Mouse (Mus musculus) forebrain, embryonic 12.5 days (tissue): ENCODE data around the gene Mterf4. TPM values are rescaled to one million over a fixed set of nuclear protein-coding genes. Genes with fewer than 3 reads are reported as not detected.
"Not testable (repeated sequence)": the region's sequence is repeated elsewhere in the genome, so short reads cannot be mapped to it uniquely, and the experiment has no call there.

Source experiments
- ATAC-seq: fragments of 200-750 bp; cut with Nextera tagmentation; 2 replicates; pipeline ENCODE4 v1.8.0; 2017; ENCODE audit warnings: moderate TSS enrichment; ENCODE audit not compliant: low FRiP score
- H3K27ac ChIP-seq: fragments of 300-500 bp; sonication (generic); 2 replicates; pipeline ENCODE4 v1.5.1; 2016; ENCODE audit warnings: mild to moderate bottlenecking
- H3K27me3 ChIP-seq: fragments of 300-500 bp; sonication (generic); 2 replicates; pipeline ENCODE4 v1.6.1; 2016; ENCODE audit warnings: mild to moderate bottlenecking
- H3K36me3 ChIP-seq: fragments of 300-500 bp; sonication (generic); replicated peaks from 2 replicates; pipeline ENCODE4 v1.6.1; 2016; ENCODE audit warnings: mild to moderate bottlenecking
- H3K4me1 ChIP-seq: fragments of 300-500 bp; sonication (generic); 2 replicates; pipeline ENCODE4 v1.6.1; 2016
- H3K4me2 ChIP-seq: fragments of 300-500 bp; sonication (generic); 2 replicates; pipeline ENCODE4 v1.6.1; 2016; ENCODE audit warnings: mild to moderate bottlenecking, moderate library complexity
- H3K4me3 ChIP-seq: fragments of 300-500 bp; sonication (generic); replicated peaks from 2 replicates; pipeline ENCODE4 v1.5.1; 2016; ENCODE audit warnings: mild to moderate bottlenecking
- H3K9ac ChIP-seq: fragments of 300-500 bp; sonication (generic); 2 replicates; pipeline ENCODE4 v1.6.1; 2016; ENCODE audit warnings: mild to moderate bottlenecking
- H3K9me3 ChIP-seq: fragments of 300-500 bp; sonication (generic); 2 replicates; pipeline ENCODE4 v1.6.1; 2016
- WGBS: fragments of 180-500 bp; shearing (Covaris S2); methylation state at CpG from one replicate; pipeline ENCODE4 v1.1.7; 2016; 5-methylcytosine and 5-hydroxymethylcytosine counted together
- polyA plus RNA-seq: library from polyadenylated mRNA; unstranded; fragments of >200 nt; fragmentation: Nextera tagmentation; extraction: Ambion mirVana; gene quantifications from 2 replicates; pipeline ENCODE4 v1.2.1, GENCODE M21; 2016

The Mterf4 gene
- polyA plus RNA-seq, result 31.7 and 33.5 TPM in 2 replicates

DNA sequence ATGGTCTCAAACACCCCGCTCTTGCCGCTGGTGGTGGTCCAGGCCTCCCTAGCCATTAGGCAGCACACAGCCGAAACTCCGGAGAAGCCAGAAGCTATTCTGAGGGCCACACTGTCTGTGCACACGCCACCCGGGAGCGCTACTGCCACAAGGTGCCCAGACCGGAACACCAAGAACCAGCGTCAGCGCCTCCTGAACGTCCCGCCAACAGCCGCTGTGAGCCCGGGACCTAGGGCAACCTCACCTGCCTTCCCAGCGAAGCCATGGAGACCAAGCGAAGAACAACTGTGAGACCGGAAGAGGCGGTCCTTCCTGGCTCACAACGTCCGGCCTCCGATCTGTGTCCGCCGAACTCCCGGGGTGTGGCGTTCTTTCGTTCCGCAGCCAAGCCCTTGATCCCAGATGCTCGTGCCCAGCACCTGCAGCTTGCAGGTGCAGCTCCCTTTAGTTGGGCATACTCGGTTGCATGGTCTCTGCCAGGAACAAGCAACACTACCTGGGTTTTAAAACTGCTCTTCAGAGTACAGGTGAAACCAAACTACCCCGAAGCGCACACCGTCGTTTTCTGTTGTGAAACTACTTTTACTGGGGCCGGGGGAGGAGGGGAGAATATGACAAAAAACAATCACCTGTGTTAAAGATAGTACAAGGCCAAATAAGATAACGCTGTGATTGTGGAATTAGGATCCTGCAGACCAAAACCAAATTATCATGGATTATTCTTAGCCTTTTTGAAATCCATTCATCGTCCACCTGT lies at the start of gene Mterf4:
Gene Mterf4 (minus strand): TSS at position 335 of the 757 bp plus-strand sequence.
- no peaks in the 10 kb centered on the region for H3K9me3 ChIP-seq
- H3K36me3 ChIP-seq, result peaks cover 46% of the 10 kb centered on the region
- no peaks in the 10 kb centered on the region for H3K27me3 ChIP-seq
- H3K27ac ChIP-seq, result peak within 1 kb of the TSS; percentile 51
- ATAC-seq, result peak; percentile 95
- H3K4me3 ChIP-seq, result peak within 1 kb of the TSS; percentile 74
- peak within 1 kb of the TSS; percentile 75 for H3K9ac ChIP-seq
- H3K4me1 ChIP-seq, result peaks cover 15% of the 10 kb centered on the region
- H3K4me2 ChIP-seq, result peak within 1 kb of the TSS; percentile 62
- WGBS, result 9% methylated on average over 36 of the region's 36 CpGs

DNA sequence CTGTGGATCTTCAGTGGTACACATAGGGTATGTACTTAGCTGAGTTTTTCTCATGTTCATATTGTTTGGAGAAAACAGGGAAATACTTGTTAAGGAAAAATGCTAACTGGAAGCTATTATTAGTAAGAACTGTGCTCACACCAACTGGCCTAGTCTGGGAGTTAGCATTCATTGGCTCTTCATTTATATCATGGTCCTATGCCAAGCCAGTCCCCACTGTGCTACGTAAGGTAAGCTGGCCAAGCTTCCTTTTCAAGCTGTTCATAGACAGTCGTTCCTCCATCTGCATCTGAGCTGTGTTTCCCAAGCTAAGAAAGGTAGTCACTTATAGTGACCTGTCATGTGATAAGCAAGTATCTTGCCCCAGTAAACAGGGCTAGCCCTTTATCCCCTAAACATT lies 47.0 kb upstream of the Mterf4 start:
- Histone ChIP-seq H3K9me3 (no peaks in the 10 kb centered on the region), H3K36me3 (peaks cover 78% of the 10 kb centered on the region), H3K9ac (no peak overlapping the region), H3K4me2 (no peak overlapping the region), H3K4me3 (no peak overlapping the region), H3K27me3 (no peaks in the 10 kb centered on the region), H3K27ac (no peak overlapping the region), H3K4me1 (no peaks in the 10 kb centered on the region)
- 97% methylated on average over 2 of the region's 2 CpGs for WGBS
- no peak for ATAC-seq

DNA sequence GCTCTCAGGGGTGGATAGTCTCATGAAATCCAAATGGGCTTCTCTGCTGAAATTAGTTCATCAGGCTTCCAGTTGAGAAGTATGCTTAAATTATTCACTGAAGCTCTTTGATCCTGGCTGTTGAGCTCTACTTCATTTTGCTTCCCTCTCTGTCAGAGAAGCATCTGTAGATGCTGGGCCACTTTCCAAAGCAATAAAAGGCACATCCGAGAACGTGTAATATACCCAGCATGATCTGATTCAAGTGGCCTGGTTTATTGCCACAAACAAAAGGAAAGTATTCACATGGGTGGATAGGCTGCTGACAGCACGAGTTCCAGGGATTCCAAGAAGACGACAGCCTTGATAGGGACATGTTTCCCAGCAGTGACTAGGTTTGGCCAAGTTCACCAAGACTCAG lies 44.0 kb upstream of the Mterf4 start:
- ATAC-seq, result no peak
- peaks cover 68% of the 10 kb centered on the region for H3K36me3 ChIP-seq
- WGBS, result 84% methylated on average over 4 of the region's 4 CpGs
- no peaks in the 10 kb centered on the region for H3K9me3 ChIP-seq
- peaks cover 4% of the 10 kb centered on the region for H3K4me1 ChIP-seq
- no peak overlapping the region for H3K27ac ChIP-seq
- no peak overlapping the region for H3K9ac ChIP-seq
- H3K4me2 ChIP-seq, result no peak overlapping the region
- no peaks in the 10 kb centered on the region for H3K27me3 ChIP-seq
- no peak overlapping the region for H3K4me3 ChIP-seq

DNA sequence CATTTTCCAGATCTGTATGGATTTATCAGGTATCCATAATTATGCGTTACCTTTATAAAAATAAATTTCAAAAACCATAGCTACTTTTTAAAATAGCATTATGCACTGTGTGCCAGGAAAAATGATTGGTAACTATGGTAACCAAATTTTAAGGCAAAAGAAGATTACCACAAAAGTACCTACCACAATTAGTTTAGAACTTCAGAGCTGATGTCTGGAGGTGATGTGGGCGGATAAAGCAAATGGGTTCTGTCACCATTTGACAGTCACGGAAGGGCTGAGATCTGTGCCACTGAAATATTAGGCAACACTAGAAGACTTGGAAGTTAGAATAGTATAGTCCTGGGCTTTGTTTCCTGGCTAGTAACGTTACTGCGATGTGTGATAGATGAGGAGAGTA lies 41.5 kb upstream of the Mterf4 start:
- H3K27me3 ChIP-seq, result no peaks in the 10 kb centered on the region
- no peak overlapping the region for H3K4me2 ChIP-seq
- H3K4me1 ChIP-seq, result peaks cover 12% of the 10 kb centered on the region
- H3K27ac ChIP-seq, result no peak overlapping the region
- ATAC-seq, result no peak
- no peak overlapping the region for H3K4me3 ChIP-seq
- no peak overlapping the region for H3K9ac ChIP-seq
- peaks cover 46% of the 10 kb centered on the region for H3K36me3 ChIP-seq
- no peaks in the 10 kb centered on the region for H3K9me3 ChIP-seq
- WGBS, result 97% methylated on average over 5 of the region's 5 CpGs

DNA sequence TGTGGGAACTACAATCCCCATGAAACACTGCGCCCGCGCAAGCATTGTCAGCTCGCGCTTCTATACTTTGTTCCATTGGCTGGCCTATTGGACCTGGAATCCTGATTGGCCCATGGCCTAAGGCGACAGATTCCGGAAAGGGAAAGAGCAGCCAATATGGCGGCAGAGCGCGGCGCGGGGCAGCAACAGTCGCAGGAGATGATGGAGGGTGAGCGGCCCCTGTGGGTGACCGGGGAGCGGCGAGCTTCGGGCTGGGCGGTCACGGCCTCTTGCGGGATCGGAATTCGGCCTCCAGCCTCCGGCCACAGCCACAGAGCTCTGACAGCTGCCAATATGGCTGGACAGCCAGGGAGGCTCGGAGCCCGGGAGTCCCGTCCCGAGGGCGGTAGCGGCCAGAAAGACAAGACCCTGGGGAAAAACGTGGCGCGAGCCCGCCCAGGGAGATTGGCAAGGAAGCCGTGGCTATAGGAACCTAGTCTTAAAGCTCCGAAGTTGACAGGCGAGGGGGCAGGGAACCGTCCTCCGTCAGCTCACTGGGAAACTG lies 37.9 kb upstream of the Mterf4 start:
- Histone ChIP-seq H3K9me3 (no peaks in the 10 kb centered on the region), H3K27ac (peak overlapping the region; percentile 63; the same call in 1 of the 2 replicates), H3K9ac (peak overlapping the region; percentile 80), H3K4me1 (peaks cover 28% of the 10 kb centered on the region), H3K27me3 (no peaks in the 10 kb centered on the region), H3K4me2 (peak overlapping the region; percentile 81), H3K4me3 (peak overlapping the region; percentile 73), H3K36me3 (peaks cover 23% of the 10 kb centered on the region)
- ATAC-seq, result peak; percentile 97
- under 1% methylated on average over 39 of the region's 39 CpGs for WGBS

DNA sequence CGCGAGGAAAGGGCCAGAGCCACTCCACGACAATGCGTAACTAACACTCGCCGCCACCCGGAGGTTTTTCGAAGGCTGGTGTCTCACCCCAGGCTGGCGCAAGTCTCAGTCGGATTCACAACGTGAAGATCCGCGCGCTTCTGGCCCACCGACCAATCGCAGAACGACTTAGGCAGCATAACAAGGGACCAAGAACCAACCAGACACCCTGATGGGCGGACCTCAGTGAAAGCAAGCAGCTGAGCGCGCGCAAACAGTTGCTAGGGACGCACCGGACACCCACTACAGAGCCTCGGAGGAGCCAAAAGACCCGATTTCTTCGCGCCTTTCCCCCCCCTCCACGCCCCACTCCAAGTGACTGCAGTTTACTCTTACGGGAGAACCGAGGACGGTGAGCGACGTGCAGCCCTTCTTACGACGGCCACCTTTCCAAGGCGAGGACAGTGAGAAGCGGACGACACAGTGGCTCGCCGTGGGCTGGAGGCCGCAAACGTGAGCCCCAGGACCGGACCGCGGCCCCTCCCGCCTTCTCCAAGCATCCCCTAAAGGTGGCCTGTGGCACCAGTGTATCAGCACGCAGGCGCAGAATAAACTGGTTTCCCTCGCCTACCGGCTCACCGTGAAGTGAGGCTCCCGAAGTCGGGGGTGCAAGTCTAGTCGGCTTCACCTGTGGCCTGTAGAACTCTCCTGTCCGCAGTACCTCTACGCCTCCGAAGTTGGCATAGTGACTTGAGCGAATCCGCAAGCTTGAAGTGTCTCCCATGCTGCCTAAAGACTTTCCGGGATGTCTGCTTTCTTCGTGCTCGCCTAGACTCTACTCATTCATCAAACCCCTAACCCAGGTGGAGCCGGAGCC lies 37.2 kb upstream of the Mterf4 start, which contains the start of the genes Ppp1r7 and Pask:
Gene Ppp1r7 (plus strand): TSS at position 207 of the 856 bp plus-strand sequence.
Gene Pask (minus strand): TSS at position 835 of the 856 bp plus-strand sequence.
- peak within 1 kb of the TSS; percentile 80 for H3K9ac ChIP-seq
- no peaks in the 10 kb centered on the region for H3K27me3 ChIP-seq
- ATAC-seq, result peak; percentile 93
- H3K36me3 ChIP-seq, result peaks cover 18% of the 10 kb centered on the region
- H3K9me3 ChIP-seq, result no peaks in the 10 kb centered on the region
- peaks cover 28% of the 10 kb centered on the region for H3K4me1 ChIP-seq
- peak within 1 kb of the TSS; percentile 73 for H3K4me3 ChIP-seq
- H3K4me2 ChIP-seq, result peak within 1 kb of the TSS; percentile 81
- under 1% methylated on average over 63 of the region's 63 CpGs for WGBS
- peak within 1 kb of the TSS; percentile 76 for H3K27ac ChIP-seq

DNA sequence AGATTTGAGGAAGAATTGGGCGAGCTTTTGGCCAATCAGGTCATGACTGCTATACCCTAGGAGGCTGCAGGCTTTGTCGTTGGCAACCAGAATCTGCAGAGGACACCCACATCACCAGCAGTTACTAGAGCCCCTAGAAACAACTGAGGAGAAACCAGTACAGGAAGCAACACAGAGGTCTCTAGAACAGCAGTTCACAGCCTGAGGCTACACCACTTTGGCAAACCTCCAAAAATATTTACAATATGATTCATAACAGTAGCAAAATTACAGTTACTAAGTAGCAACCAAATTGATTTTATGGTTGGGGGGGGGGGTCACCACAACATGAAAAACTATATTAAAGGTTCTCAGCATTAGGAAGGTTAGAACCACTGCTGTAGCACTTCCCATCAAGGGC lies 28.9 kb upstream of the Mterf4 start:
- H3K4me3 ChIP-seq, result no peak overlapping the region
- ATAC-seq, result no peak
- H3K4me2 ChIP-seq, result no peak overlapping the region
- H3K9me3 ChIP-seq, result no peaks in the 10 kb centered on the region
- no peaks in the 10 kb centered on the region for H3K4me1 ChIP-seq
- peaks cover 59% of the 10 kb centered on the region for H3K36me3 ChIP-seq
- H3K27ac ChIP-seq, result no peak overlapping the region
- H3K27me3 ChIP-seq, result no peaks in the 10 kb centered on the region
- 77% methylated on average over 2 of the region's 2 CpGs for WGBS
- no peak overlapping the region for H3K9ac ChIP-seq

DNA sequence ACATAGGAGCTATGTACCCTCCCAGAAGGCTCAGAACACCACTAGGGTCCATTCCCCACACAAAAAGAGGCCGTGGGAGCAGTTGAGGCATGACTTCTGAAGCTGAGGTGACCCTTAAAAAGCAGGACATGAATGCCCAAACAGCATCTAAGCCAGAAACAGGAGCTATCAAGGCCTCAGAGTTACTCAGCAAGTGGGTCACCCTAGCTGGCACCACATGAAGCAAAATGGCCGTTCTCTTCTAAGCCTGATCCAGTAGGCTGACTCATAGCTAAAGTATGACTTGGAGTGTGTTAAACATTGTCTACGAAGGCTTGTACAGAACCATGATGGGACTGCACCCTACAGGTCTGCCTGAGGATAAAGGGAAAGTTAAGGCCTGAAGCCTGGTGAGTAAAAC lies 20.7 kb upstream of the Mterf4 start:
- 91% methylated on average over 3 of the region's 3 CpGs for WGBS
- H3K4me1 ChIP-seq, result no peaks in the 10 kb centered on the region
- H3K27me3 ChIP-seq, result no peaks in the 10 kb centered on the region
- H3K36me3 ChIP-seq, result peaks cover 82% of the 10 kb centered on the region
- no peak overlapping the region for H3K4me3 ChIP-seq
- no peak overlapping the region for H3K9ac ChIP-seq
- H3K9me3 ChIP-seq, result no peaks in the 10 kb centered on the region
- no peak overlapping the region for H3K4me2 ChIP-seq
- no peak for ATAC-seq
- no peak overlapping the region for H3K27ac ChIP-seq

DNA sequence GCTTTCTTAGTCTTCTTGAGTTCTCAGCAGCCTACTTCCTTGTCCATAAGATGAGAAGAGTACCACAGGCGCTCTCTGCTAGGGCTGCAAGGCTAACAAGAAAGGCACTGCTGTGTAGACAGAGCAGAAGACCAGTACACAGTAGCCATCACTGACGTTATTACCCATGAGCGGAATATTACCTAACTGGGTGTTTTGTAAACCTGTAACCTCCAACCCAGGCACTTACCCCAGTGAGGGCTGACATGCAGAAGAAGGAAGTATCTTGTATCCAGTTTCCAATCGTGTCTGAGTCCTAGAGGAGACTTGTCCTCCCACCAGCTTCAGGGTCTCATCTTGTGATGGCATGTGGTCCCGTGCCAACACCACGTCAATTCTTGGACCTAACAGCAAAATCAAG lies 18.3 kb upstream of the Mterf4 start:
- Histone ChIP-seq H3K27me3 (no peaks in the 10 kb centered on the region), H3K4me3 (no peak overlapping the region), H3K36me3 (peaks cover 91% of the 10 kb centered on the region), H3K27ac (no peak overlapping the region), H3K9me3 (no peaks in the 10 kb centered on the region), H3K4me1 (no peaks in the 10 kb centered on the region), H3K9ac (no peak overlapping the region), H3K4me2 (no peak overlapping the region)
- no peak for ATAC-seq
- WGBS, result 94% methylated on average over 6 of the region's 6 CpGs

DNA sequence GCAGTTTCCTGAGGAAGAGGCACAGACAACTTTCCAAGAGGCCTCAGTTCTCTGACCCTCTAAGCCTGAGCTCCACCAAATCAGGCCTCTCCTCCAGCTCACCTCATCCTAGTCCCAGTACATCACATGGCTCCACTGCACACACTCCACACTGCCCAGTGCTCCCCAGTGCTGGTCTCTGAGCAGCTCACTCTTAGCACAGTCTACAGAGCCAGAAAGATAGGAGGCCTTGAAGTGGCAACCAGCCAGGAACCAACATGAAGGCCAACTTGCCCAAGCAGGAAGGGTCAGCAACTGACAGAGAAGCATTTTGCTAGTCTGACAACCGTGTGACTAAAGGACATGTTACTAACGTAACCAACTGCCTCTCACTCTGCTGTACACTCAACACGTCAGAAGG lies 5.1 kb downstream of the Mterf4 start:
- H3K4me1 ChIP-seq, result peaks cover 15% of the 10 kb centered on the region
- 94% methylated on average over 3 of the region's 3 CpGs for WGBS

DNA sequence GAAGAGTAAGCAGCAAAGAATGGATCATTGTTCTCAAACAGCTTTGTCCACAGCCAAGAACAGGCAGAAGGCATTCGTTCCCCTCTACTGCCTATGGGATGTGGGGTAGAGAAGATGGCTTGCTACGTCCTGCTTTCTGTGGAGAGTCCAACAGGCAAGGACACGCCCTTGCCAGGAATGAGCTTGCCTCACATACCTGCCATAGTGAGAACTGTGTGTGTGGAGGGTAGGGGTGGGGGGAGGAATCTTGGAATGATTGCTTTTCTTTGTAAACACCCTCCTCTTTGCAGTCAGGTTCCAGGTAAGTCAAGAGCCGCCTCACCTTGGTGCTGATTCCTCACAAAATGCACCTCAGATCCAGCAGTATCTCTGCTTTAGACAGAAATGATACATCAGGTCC lies 5.9 kb downstream of the Mterf4 start:
- no peak overlapping the region for H3K4me3 ChIP-seq
- H3K36me3 ChIP-seq, result peaks cover 90% of the 10 kb centered on the region
- 87% methylated on average over 4 of the region's 4 CpGs for WGBS
- H3K27me3 ChIP-seq, result no peaks in the 10 kb centered on the region
- no peaks in the 10 kb centered on the region for H3K9me3 ChIP-seq
- H3K4me2 ChIP-seq, result no peak overlapping the region
- peaks cover 11% of the 10 kb centered on the region for H3K4me1 ChIP-seq
- ATAC-seq, result no peak
- no peak overlapping the region for H3K27ac ChIP-seq
- no peak overlapping the region for H3K9ac ChIP-seq

More for the DNA sequence above, 5.1 kb downstream of the Mterf4 start:
- Histone ChIP-seq H3K27me3 (no peaks in the 10 kb centered on the region), H3K4me3 (no peak overlapping the region), H3K4me2 (no peak overlapping the region), H3K27ac (no peak overlapping the region), H3K36me3 (peaks cover 89% of the 10 kb centered on the region), H3K9me3 (no peaks in the 10 kb centered on the region), H3K9ac (no peak overlapping the region)
- no peak for ATAC-seq

DNA sequence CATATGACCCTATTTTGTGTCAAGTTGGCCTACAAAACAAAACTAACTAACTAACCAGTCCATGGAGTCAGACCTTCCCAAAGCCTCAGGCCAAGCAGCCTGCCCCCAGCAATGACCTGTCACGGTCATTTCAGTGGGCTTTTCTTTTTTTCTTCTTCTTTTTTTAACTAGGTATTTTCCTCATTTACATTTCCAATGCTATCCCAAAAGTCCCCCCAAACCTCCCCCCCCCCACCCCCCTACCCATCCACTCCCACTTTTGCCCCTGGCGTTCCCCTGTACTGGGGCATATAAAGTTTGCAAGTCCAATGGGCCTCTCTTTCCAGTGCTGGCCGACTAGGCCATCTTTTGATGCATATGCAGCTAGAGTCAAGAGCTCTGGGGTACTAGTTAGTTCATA lies 11.2 kb downstream of the Mterf4 start:
- not testable (repeated sequence) for H3K4me3 ChIP-seq

More for the DNA sequence above, 11.2 kb downstream of the Mterf4 start:
- ATAC-seq, H3K9me3 ChIP-seq, H3K4me1 ChIP-seq, H3K4me2 ChIP-seq, H3K27me3 ChIP-seq, H3K9ac ChIP-seq, H3K27ac ChIP-seq: not testable (repeated sequence)
- 84% methylated on average over 3 of the region's 3 CpGs for WGBS
- peaks cover 37% of the 10 kb centered on the region for H3K36me3 ChIP-seq
